Mouse (Mus musculus) embryo, embryonic 10 days (tissue): Measurements from ENCODE around the gene Scyl2.
"Not testable (repeated sequence)": the region's sequence is repeated elsewhere in the genome, so short reads cannot be mapped to it uniquely, and the experiment has no call there.

Source experiments
- DNase-seq: peaks from one replicate; pipeline ENCODE4 v3.0.0-alpha.2; 2015; ENCODE audit warnings: low spot score

Gene Scyl2

DNA sequence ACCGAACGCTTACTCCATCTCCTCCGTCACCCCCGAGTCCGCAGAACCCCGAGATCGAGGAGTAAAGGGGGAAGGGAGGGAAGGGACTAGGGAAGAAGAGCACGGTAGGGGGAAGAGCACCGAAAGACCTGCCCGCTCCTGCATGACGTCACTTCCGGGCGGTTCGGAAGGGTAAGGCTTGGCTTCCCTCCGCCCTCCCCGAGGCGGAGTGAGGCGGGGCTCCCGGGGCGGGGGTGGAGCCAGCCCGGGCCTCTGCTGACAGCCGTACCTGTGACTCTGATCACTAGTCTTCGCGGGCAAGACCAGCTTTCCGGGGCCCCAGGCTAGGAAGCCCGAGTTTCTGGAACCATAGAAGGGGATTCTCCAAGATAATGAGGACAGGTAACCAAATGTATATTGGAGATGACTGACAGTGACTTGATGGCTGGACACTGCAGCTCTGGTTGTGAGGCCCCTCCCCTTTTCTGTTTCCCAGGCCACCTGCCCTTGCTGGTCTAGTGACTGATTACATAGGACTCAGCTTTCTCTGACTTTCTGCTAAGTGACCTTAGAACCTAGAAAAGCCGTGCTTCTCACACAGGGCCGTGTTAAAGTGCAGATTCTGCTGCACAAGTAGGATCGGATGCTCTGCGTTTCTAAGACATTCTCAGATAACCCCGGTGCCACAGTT is at the start of gene Scyl2:
Scyl2 (minus strand) TSS at position 147 of the 670 bp plus-strand sequence.
- DNase-seq = peak; percentile 95

DNA sequence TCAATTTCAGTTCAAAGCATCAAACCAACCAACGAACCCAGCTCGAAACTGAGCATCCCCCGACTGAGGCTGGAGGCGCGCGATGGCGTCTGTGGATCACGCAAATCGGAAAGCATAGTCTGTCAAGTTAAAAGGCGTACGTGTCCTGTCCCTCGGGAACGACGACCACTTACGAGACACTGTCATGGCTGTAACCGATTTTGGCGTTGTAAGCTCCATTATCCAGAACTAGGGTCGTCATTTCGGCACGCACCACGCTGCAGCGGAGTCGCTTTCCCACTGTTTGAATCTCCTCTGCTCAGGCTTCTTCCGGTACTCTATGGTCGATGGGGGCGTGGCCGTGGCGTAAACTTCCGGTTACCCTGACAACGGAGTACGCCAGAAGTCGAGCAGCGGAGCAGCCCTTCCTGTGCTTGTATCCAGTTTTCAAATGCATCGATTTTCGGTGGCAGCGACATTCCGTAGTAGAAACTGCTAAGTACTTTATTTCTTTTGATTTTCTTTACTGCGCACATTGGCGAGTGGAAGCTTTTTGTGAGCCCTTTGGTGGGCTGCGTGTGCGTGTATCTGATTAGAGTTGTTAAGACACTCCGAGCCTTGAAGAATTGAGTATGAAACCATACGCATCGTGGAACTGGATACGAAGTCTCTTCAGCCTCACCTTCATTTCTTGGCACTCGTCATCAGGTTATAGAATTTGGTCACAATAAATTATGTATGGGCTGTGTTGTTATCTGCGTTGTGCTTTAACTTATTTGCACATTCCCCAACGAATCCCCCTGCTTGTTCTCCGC is 46.1 kb upstream of the Scyl2 start, which contains the start of gene Actr6:
Actr6 (minus strand) TSS at position 295 of the 794 bp plus-strand sequence.
- peak; percentile 98 for DNase-seq

- no peak for DNase-seq
Observed at GRCm38 (mm10) chr10:89731341-89731740, 45.3 kb upstream of the Scyl2 start.

DNA sequence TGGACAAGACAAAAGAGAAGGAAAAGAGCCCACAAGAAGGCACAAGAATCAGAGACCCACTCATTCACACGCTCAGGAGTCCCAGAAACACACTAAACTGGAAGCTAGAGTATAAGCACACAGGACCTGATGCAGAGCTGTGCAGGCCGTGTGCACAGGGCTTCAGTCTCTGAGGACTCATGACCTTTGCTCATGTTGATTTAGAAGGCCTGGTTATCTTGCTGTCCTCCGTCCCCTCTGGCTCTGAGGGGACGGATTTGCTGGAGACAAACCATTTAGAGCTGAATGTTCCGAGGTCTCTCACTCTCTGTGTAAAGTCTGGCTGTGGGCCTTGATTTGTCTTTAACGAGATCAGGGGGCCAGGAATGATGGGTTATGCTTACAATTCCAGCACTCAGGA is 44.3 kb upstream of the Scyl2 start:
- DNase-seq = no peak

DNA sequence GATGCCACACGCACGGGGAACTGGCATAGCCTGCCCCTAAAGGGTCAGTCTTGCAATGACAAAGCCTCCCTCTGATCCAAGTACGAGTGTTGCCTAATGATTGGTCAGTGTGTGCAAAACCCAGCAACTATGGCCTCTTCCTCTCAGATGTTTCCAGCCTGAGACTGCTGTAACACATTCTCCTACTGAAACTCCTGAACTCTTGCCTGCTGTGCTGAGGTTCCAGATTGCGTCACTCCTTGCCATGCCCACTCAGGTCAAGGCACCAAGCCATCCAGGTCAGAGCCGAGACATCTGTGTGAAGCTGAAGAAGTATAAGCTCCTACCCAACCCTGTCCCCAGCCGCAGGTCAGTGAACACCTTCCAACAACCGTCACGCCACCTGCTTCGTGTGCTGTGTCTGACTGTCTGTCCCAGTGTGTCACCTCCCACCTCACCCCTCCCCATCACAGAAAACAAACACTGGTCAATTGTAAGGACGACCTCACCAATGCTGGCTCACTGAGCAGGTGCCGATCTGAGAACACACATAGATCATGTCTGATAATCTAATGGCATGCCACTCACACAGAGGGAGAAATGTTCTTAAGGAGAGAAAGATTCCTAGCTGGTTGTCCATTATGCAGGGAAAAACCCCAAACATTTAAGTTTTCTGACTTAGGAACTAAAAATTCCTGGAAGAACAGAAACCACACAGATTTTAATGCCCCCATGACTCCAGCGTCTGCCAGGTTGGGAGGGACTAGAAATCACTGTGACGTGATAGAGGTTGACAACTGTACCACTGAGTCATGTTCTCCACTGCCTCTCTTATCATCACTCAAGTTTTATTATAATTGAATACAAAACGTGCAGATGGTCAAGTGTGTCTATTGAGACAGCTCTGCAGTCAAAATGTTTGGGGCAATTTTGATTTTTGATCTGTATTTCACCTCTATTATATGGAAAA is 36.4 kb upstream of the Scyl2 start:
- DNase-seq = no peak

DNA sequence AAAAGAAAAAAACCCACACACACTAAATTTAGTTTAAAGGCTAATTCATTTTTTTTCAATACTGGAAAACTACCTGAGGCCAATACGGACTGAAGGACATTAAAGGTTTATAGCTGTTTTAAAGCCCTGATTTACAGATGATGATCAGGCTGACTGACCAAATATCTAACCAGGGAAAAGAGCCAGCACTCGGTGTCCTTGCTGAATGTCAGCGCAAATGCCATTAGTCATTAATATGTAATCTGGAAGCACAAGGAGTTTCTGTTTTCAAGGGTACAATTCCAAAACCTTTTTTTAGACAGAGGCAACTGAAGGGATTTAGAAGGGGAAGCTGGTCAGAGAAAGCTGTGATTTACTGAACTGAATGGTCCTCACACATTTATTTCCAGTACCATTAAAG is 34.7 kb upstream of the Scyl2 start:
- DNase-seq = no peak

DNA sequence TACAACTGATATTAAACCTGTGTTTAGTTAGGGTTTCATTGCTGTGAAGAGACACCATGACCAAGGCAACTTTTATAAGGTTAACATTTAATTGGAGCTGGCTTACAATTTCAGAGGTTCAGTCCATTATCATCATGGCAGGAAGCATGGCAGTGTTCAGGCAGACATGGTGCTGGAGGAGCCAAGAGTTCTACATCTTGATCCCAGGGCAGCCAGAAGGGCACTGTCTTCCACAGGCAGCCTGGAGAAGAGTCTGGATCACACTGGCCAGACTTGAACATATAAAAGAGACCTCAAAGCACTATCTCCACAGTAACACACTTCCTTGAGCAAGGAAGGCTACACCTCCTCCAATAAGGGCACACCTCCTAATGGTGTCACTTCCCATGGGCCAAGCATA is 34.2 kb upstream of the Scyl2 start:
- DNase-seq = no peak

GRCm38 (mm10) chr10:89714910-89715309 is 28.8 kb upstream of the Scyl2 start:
- DNase-seq = no peak

DNA sequence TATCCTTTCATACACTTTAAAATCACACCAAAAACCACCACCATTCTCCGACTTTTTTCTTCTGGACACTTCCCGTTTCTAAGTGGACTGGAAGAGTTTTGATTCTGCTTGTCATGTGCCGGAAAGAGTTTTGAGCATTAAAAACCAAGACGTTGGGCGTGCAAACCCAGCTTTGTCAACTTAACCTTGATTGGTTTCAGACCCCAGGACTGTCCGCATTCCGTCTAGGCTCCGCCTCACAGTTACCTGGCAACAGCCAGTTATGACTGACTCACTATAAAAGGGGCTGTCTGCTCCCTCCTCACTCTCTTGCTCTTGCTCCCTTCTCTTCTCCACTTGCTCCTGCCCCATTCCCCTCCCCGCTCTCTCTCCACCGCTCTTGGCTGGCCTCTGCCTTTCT is 22.6 kb upstream of the Scyl2 start:
- peak; percentile 44 for DNase-seq

DNA sequence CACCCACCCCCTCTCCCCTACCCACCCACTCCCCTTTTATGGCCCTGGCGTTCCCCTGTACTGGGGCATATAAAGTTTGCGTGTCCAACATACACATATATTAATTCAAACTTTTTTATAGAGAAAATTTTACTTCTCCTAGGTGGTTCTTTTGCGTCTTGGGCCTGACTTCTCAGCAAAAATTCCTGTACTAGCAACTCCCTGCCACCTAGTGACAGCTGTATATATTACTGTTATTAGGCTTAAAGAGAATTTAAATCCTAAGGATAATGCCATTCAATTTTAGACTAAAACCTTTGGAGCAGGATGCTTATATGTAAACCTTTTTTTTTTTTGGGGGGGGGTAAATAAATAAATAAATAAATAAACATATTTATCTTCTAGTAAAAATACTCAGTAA is 21.3 kb upstream of the Scyl2 start:
- DNase-seq = no peak

DNA sequence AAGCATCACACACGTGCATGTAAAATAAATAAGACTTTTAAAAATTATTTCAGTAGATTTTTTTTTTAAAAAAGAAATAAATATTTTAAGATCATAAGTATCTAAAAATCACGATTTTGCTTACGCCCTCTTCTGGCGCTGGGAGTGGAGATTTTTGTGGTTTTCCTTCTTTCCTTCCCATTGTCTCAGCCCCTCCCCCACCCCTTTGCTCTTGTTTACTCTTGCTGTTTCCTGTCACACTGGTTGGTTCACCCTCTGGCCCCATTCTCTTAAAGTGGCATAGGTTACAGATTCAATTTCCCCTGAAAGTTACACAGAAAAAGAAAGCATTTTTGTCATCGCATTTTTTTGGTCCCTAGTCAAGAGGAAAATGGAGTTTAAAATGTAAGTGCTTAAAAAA is 17.0 kb upstream of the Scyl2 start:
- DNase-seq = no peak

DNA sequence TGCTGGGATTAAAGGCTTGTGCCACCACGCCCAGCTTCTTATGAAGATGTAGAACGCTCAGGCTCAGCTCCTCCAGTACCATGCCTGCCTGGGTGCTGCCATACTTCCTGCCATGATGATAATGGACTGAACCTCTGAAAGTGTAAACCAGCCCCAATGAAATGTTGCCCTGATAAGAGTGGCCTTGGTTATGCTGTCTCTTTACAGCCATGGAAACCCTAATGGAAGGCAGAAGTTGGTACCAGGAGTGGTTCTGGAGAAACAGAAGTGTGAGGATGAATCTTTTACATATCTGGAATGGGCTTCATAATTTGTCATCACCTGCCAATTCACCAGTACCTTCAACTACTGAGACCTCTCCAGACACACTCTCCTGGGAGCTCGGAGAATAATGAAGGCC is 11.9 kb upstream of the Scyl2 start:
- no peak for DNase-seq

DNA sequence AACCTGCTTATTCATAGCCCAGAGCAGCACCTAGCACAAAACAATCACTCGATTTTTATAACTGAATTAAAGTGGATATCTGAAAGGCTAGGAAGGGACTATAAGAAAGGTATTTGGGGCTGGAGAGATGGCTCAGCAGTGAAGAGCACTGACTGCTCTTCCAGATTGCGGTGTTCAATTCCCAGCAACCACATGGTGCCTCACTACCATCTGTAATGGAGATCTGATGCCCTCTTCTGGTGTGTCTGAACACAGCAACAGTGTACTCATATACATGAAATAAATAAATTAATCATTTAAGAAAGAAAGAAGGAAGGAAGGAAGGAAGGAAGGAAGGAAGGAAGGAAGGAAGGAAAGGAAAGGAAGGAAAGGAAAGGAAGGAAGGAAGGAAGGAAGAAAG is 10.2 kb upstream of the Scyl2 start:
- DNase-seq = not testable (repeated sequence)

DNA sequence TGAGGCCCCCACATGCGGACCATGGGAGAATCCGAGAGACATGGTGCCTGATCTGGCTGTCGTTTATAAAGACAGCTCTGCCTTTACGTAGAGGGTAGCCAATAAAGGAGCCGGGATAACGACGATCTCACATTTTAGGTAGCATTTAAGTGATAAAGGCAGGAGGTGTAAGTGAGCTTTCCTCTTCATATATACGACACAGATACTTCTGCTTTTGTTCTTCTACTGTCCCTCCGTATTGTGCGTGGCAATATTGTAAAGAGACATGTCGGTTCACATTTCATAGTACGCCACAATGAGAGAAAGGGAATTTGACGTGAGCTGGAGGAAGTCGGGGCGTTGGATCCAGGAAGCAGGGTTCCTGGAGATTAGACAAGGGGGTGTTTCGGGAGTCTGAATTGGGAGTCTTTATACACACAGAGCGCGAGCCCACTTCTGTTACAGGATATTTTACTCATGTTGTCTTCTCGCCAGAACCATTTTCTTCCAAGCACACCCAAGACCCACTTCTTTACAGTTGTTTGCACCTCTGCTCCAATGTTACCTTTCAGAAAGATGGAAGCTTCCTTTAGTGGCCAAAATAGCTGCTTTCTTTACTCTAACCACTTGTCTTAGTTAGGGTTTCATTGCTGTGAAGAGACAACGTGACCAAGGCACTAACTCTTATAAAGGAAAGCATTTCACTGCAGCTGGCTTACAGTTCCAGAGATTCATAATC is 9.3 kb upstream of the Scyl2 start:
- no peak for DNase-seq

GRCm38 (mm10) chr10:89690021-89690420 is 3.9 kb upstream of the Scyl2 start:
- DNase-seq = no peak

DNA sequence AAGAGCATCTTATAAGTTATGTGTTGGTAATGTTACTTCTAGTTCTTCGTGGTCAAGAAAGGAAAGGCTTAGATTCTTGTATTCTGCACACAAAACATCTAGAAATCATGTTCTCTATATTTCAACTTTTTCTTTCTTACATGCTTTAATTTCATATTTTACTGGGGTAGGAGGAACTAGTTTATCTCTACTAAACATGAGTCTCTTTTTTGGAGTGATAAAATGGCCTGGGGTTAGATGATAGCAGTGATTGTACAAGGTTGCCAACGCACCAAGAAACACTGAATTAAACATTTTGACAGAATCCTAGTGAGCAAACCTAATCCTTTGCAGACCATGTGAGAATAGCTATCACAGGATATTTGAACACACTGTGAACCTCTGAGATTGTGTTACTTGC is 1.4 kb upstream of the Scyl2 start:
- no peak for DNase-seq

GRCm38 (mm10) chr10:89685391-89686138 is 520 bp downstream of the Scyl2 start:
- DNase-seq = peak; percentile 13

DNA sequence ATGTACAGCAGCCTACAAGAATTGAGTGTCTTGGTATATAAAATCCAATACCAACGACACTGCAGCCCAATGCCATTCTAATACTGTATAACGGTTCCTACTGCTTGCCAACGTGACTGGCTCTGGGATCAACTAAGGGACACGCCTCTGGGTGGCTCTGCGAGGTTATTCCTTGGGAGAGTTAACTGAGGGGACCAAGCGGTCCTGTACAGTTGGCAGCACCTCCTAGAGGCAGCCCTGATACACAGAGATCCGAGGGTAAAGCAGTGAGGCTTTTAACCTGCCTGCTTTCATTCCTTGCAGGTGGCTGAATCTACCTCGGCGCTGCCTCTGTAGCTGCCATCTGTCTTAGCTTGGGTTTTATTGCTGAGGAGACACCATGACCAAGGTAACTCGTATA is 3.1 kb downstream of the Scyl2 start:
- no peak for DNase-seq

- no peak for DNase-seq
Observed at GRCm38 (mm10) chr10:89682157-89682556, 3.9 kb downstream of the Scyl2 start.

GRCm38 (mm10) chr10:89681706-89682105 is 4.4 kb downstream of the Scyl2 start:
- DNase-seq = no peak

GRCm38 (mm10) chr10:89680517-89680916 is 5.6 kb downstream of the Scyl2 start:
- DNase-seq = no peak
